Mouse (Mus musculus) olfactory bulb, adult 2 months (tissue): ENCODE data around the gene 9830107B12Rik.

Experiments
- CTCF ChIP-seq: fragments of 200-500 bp; IDR thresholded peaks from 2 replicates; pipeline ENCODE4 v1.5.1; 2012; ENCODE audit warnings: low read depth, mild to moderate bottlenecking, low read length, moderate library complexity; ENCODE audit not compliant: insufficient read depth
- POLR2A ChIP-seq: fragments of 200-500 bp; IDR thresholded peaks from 2 replicates; pipeline ENCODE4 v1.6.1; 2012; ENCODE audit warnings: mild to moderate bottlenecking, low read depth, low read length, moderate library complexity; ENCODE audit not compliant: insufficient read depth

DNA sequence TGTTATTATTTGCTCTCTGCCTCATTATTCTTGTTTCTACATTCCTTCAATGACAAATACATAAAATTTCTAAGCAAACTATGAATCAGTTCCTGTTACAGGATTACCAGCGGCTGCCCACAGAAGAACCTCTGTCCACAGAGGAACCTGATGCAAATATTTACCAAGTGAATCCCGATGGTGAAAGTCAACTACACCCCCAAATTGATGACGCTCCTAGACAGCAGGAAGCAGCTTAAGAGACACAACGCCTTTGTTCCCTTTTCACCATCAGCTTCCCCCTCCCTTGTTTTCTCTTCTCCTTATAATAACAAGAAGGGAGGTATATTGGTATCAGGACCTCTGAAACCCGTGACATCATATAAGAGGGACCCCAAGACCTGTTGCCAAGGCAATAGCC is 39.2 kb upstream of the 9830107B12Rik start:
- TF ChIP-seq POLR2A (no peak), CTCF (no peak)
